Mouse (Mus musculus) bone marrow, adult 2 months (tissue): Measurements from ENCODE around the gene Siglecf.

ENCODE experiments used
- CTCF ChIP-seq: fragments of 200-500 bp; IDR thresholded peaks from 2 replicates; pipeline ENCODE4 v1.5.1; 2011; ENCODE audit warnings: low read length, control low read depth; ENCODE audit not compliant: control insufficient read depth, insufficient read depth
- POLR2A ChIP-seq: fragments of 200-500 bp; IDR thresholded peaks from 2 replicates; pipeline ENCODE4 v1.6.1; 2011; ENCODE audit warnings: low read depth, mild to moderate bottlenecking, control low read depth, low read length, borderline replicate concordance; ENCODE audit not compliant: control insufficient read depth

GRCm38 (mm10) chr7:43311632-43312031 is 39.5 kb upstream of the Siglecf start:
- TF ChIP-seq CTCF (no peak), POLR2A (no peak)
